ENCODE assay signal across 21 mouse cellular contexts in the genomic region with DNA sequence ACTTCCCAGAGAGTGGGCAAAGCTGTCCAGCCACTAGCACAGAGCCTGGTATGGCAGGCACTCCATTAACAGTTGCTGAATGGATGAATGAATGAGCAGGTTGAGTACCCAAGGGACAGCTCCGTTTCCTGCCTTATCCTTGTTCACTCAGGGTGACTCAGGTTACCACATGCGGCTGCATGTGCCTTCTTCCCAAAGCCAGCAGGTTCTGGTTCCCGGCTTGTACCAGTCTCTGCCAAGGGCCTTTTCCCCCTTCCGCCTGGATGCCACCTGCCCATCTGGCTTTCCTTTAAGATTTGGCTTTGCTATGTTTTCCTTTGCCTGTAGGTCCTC. TPM values are rescaled to one million over a fixed set of nuclear protein-coding genes. Genes with fewer than 3 reads are reported as not detected.
DNase-seq lines count a peak whose midpoint lies in the region; ATAC-seq and TF ChIP-seq lines count a peak whose summit lies in the region.
"Had no signal": no experiment of that assay in that cellular context is flagged by ENCODE, and none has a peak within 500 bp of the region (broad histone marks: within the 10 kb centered on the region; RNA-seq: fewer than 3 reads in every experiment).

No protein-coding gene starts in this region.

- no peaks in the 10 kb centered on the region for H3K36me3 ChIP-seq in hindbrain, postnatal 0 days (ENCODE audit: insufficient read depth, low read length)
- H3K36me3 ChIP-seq in hindbrain, embryonic 11.5 days (ENCODE audit: control insufficient read depth, insufficient read depth, low read length) = no peaks in the 10 kb centered on the region
- no peaks in the 10 kb centered on the region for H3K36me3 ChIP-seq in C2C12 (ENCODE audit: control insufficient read depth, insufficient read depth)
- no peaks in the 10 kb centered on the region for H3K36me3 ChIP-seq in forebrain, postnatal 0 days (ENCODE audit: insufficient read depth)
- H3K36me3 ChIP-seq: hindbrain, embryonic 10.5 days; limb, embryonic 10.5 days; neural tube, embryonic 13.5 days had no signal

- no peak for TF ChIP-seq CTCF in hindbrain, postnatal 0 days (IDR thresholded peaks at IDR 0.05; ENCODE audit: low read depth)
- no peak for TF ChIP-seq CTCF in C2C12 (IDR thresholded peaks at IDR 0.05; ENCODE audit: control insufficient read depth, insufficient read depth, insufficient read length)
- TF ChIP-seq CTCF in forebrain, postnatal 0 days (IDR thresholded peaks at IDR 0.05; ENCODE audit: low read depth) = no peak

- H3K27ac ChIP-seq in hindbrain, postnatal 0 days = no peak overlapping the region
- no peak overlapping the region for H3K27ac ChIP-seq in hindbrain, embryonic 11.5 days (ENCODE audit: low read depth, low read length)
- no peak overlapping the region for H3K27ac ChIP-seq in forebrain, postnatal 0 days (ENCODE audit: low read depth, low read length)
- H3K27ac ChIP-seq: forebrain, embryonic 13.5 days; limb, embryonic 10.5 days; liver, embryonic 13.5 days; lung, embryonic 15.5 days; neural tube, embryonic 13.5 days had no signal

- no peaks in the 10 kb centered on the region for H3K9me3 ChIP-seq in hindbrain, postnatal 0 days (ENCODE audit: low read length)
- H3K9me3 ChIP-seq in hindbrain, embryonic 11.5 days (ENCODE audit: control insufficient read depth, low read length) = no peaks in the 10 kb centered on the region
- H3K9me3 ChIP-seq in forebrain, postnatal 0 days (ENCODE audit: low read length) = no peaks in the 10 kb centered on the region
- H3K9me3 ChIP-seq: forebrain, embryonic 13.5 days; hindbrain, embryonic 10.5 days; limb, embryonic 10.5 days; liver, embryonic 13.5 days; lung, embryonic 15.5 days; neural tube, embryonic 13.5 days had no signal

- peak; percentile 10 for DNase-seq in hindbrain, postnatal 0 days (ENCODE audit: low spot score)
- DNase-seq in hindbrain, embryonic 11.5 days (ENCODE audit: low spot score) = no peak
- DNase-seq in cerebellum, adult 11-12 months = peak; percentile 84
- DNase-seq in cerebellum, postnatal 14 days = peak; percentile 36 to 61
- no peak for DNase-seq in forebrain, postnatal 0 days
- DNase-seq in gastrocnemius, postnatal 36 days = no peak
- no peak for DNase-seq in urinary bladder, adult 18-20 months (ENCODE audit: low spot score in 2 of 2)
- DNase-seq: gastrocnemius, postnatal 25 days; kidney, adult 9 months; kidney, postnatal 25 days; liver, embryonic 13.5 days; right cerebral cortex, postnatal 14 days; spleen, adult 18-20 months; thymus, adult 2 months had no signal

- H3K4me1 ChIP-seq in hindbrain, postnatal 0 days (ENCODE audit: insufficient read depth, low read length) = peaks cover 19% of the 10 kb centered on the region; the same call in 1 of the 2 replicates
- no peaks in the 10 kb centered on the region for H3K4me1 ChIP-seq in hindbrain, embryonic 11.5 days (replicated peaks; ENCODE audit: control insufficient read depth, insufficient read depth, low read length)
- H3K4me1 ChIP-seq in forebrain, postnatal 0 days (ENCODE audit: insufficient read depth) = 0 out of 2 replicates have a peak, but pooled peaks cover 8% of the 10 kb centered on the region
- H3K4me1 ChIP-seq: limb, embryonic 10.5 days had no signal

- intact Hi-C loops in gastrocnemius, postnatal 36 days (cut with DNase I) = no loop called here

- no peak overlapping the region for H3K4me3 ChIP-seq in hindbrain, postnatal 0 days (ENCODE audit: low read length)
- no peak overlapping the region for H3K4me3 ChIP-seq in hindbrain, embryonic 11.5 days (ENCODE audit: low read depth, low read length)
- no peak overlapping the region for H3K4me3 ChIP-seq in C2C12 (ENCODE audit: insufficient read depth, poor library complexity, severe bottlenecking)
- no peak overlapping the region for H3K4me3 ChIP-seq in forebrain, postnatal 0 days (ENCODE audit: low read depth, low read length)
- H3K4me3 ChIP-seq: forebrain, embryonic 13.5 days; hindbrain, embryonic 10.5 days; limb, embryonic 10.5 days; liver, embryonic 13.5 days; lung, embryonic 15.5 days; neural tube, embryonic 13.5 days had no signal

- no peak overlapping the region for H3K9ac ChIP-seq in hindbrain, postnatal 0 days (replicated peaks; ENCODE audit: low read length)
- H3K9ac ChIP-seq in hindbrain, embryonic 11.5 days (ENCODE audit: low read depth, low read length) = no peak overlapping the region
- no peak overlapping the region for H3K9ac ChIP-seq in forebrain, postnatal 0 days
- H3K9ac ChIP-seq: forebrain, embryonic 13.5 days; liver, embryonic 13.5 days; lung, embryonic 15.5 days; neural tube, embryonic 13.5 days had no signal

- no peaks in the 10 kb centered on the region for H3K79me2 ChIP-seq in C2C12 (ENCODE audit: control insufficient read depth, insufficient read depth)

- H3K4me2 ChIP-seq in hindbrain, postnatal 0 days (ENCODE audit: low read depth, low read length) = no peak overlapping the region
- H3K4me2 ChIP-seq in hindbrain, embryonic 11.5 days (replicated peaks; ENCODE audit: low read depth, low read length) = no peak overlapping the region
- no peak overlapping the region for H3K4me2 ChIP-seq in forebrain, postnatal 0 days (ENCODE audit: low read depth)
- H3K4me2 ChIP-seq: forebrain, embryonic 13.5 days; liver, embryonic 13.5 days; lung, embryonic 15.5 days; neural tube, embryonic 13.5 days had no signal

- ATAC-seq in hindbrain, postnatal 0 days = no peak
- no peak for ATAC-seq in hindbrain, embryonic 11.5 days (ENCODE audit: low FRiP score)
- ATAC-seq in forebrain, postnatal 0 days = no peak
- ATAC-seq: forebrain, embryonic 13.5 days; inflammation-experienced regulatory T-cells, adult 6 months had no signal

- H3K79me3 ChIP-seq in C2C12 (ENCODE audit: low read depth) = no peaks in the 10 kb centered on the region

- no peak overlapping the region for H3ac ChIP-seq in C2C12 (ENCODE audit: control insufficient read depth, insufficient read length, low read depth)

- no peaks in the 10 kb centered on the region for H3K27me3 ChIP-seq in hindbrain, postnatal 0 days (ENCODE audit: insufficient read depth, low read length)
- no peaks in the 10 kb centered on the region for H3K27me3 ChIP-seq in hindbrain, embryonic 11.5 days (ENCODE audit: control insufficient read depth, insufficient read depth, low read length)
- no peaks in the 10 kb centered on the region for H3K27me3 ChIP-seq in C2C12 (ENCODE audit: control insufficient read depth, insufficient read depth, insufficient read length)
- H3K27me3 ChIP-seq in forebrain, postnatal 0 days (ENCODE audit: insufficient read depth, low read length) = no peaks in the 10 kb centered on the region
- H3K27me3 ChIP-seq: forebrain, embryonic 13.5 days; liver, embryonic 13.5 days; lung, embryonic 15.5 days; neural tube, embryonic 13.5 days had no signal

- 50% methylated on average over 4 of the region's 4 CpGs for WGBS in hindbrain, postnatal 0 days
- 72% methylated on average over 4 of the region's 4 CpGs for WGBS in hindbrain, embryonic 11.5 days
- WGBS in forebrain, postnatal 0 days = 76% methylated on average over 4 of the region's 4 CpGs

TF ChIP-seq in C2C12, 6 proteins besides CTCF, POLR2A, EP300 and RAD21:
- no peak for TF ChIP-seq CEBPB (IDR thresholded peaks at IDR 0.05; ENCODE audit: low read depth)
- TF ChIP-seq MAX (IDR thresholded peaks at IDR 0.05) = peak; percentile 43
- TF ChIP-seq USF1 (IDR thresholded peaks at IDR 0.05; ENCODE audit: low read depth) = no peak
- peak; percentile 45 for TF ChIP-seq MYOD1 (IDR thresholded peaks at IDR 0.05; ENCODE audit: control insufficient read depth, insufficient read length, low read depth)
- TF ChIP-seq MYOG (IDR thresholded peaks at IDR 0.05; ENCODE audit: control insufficient read depth, extremely low read depth, insufficient read length) = no peak
- TF ChIP-seq FOSL1 (IDR thresholded peaks at IDR 0.05; ENCODE audit: insufficient read depth, low read length, poor library complexity, severe bottlenecking) = no peak
TF ChIP-seq in C2C12: peak in this region for 2.

RNA-seq across cellular contexts. Expression of a gene that starts 13.9 kb away (rescaled TPM):
- 39.3 and 53.4 TPM in 2 replicates for total RNA-seq in hindbrain, postnatal 0 days (2014; rRNA removed)
- polyA plus RNA-seq in hindbrain, postnatal 0 days (2015; fragmentation: Nextera tagmentation; extraction: Ambion mirVana) = 17.2 and 20.1 TPM in 2 replicates
- 8.1 and 8.7 TPM in 2 replicates for polyA plus RNA-seq in hindbrain, embryonic 11.5 days (2014; fragmentation: Nextera tagmentation; extraction: Ambion mirVana)
- 10.9 TPM for polyA plus RNA-seq in C2C12 (2012; fragmentation: generic; extraction: Trizol)
- total RNA-seq in forebrain, postnatal 0 days (2014; rRNA removed) = 17.3 and 24.5 TPM in 2 replicates
- polyA plus RNA-seq in forebrain, postnatal 0 days (2015; fragmentation: Nextera tagmentation; extraction: Ambion mirVana) = 11.0 and 12.2 TPM in 2 replicates
- 10 to 100 TPM; 39.2 to 44.1 TPM for total RNA-seq in gastrocnemius, postnatal 36 days (2021)

RNA-seq across cellular contexts. Expression of a gene that starts 17.1 kb away (rescaled TPM):
- 19.2 and 44.0 TPM in 2 replicates for total RNA-seq in hindbrain, postnatal 0 days (2014; rRNA removed)
- polyA plus RNA-seq in hindbrain, postnatal 0 days (2015; fragmentation: Nextera tagmentation; extraction: Ambion mirVana) = 9.2 and 10.5 TPM in 2 replicates
- polyA plus RNA-seq in hindbrain, embryonic 11.5 days (2014; fragmentation: Nextera tagmentation; extraction: Ambion mirVana) = 13.9 and 14.2 TPM in 2 replicates
- polyA plus RNA-seq in C2C12 (2012; fragmentation: generic; extraction: Trizol) = 21.6 TPM
- 14.3 and 15.8 TPM in 2 replicates for total RNA-seq in forebrain, postnatal 0 days (2014; rRNA removed)
- polyA plus RNA-seq in forebrain, postnatal 0 days (2015; fragmentation: Nextera tagmentation; extraction: Ambion mirVana) = 8.0 and 10.5 TPM in 2 replicates
- 10 to 100 TPM; 15.6 to 25.5 TPM for total RNA-seq in gastrocnemius, postnatal 36 days (2021)

RNA-seq across cellular contexts. Expression of a gene that starts 28.8 kb away (rescaled TPM):
- 16.9 and 49.3 TPM in 2 replicates for total RNA-seq in hindbrain, postnatal 0 days (2014; rRNA removed)
- polyA plus RNA-seq in hindbrain, postnatal 0 days (2015; fragmentation: Nextera tagmentation; extraction: Ambion mirVana) = 18.8 and 20.6 TPM in 2 replicates
- 10.2 and 10.7 TPM in 2 replicates for polyA plus RNA-seq in hindbrain, embryonic 11.5 days (2014; fragmentation: Nextera tagmentation; extraction: Ambion mirVana)
- polyA plus RNA-seq in C2C12 (2012; fragmentation: generic; extraction: Trizol) = 8.3 TPM
- total RNA-seq in forebrain, postnatal 0 days (2014; rRNA removed) = 35.3 and 51.9 TPM in 2 replicates
- polyA plus RNA-seq in forebrain, postnatal 0 days (2015; fragmentation: Nextera tagmentation; extraction: Ambion mirVana) = 13.9 and 21.6 TPM in 2 replicates
- total RNA-seq in gastrocnemius, postnatal 36 days (2021) = 1 to 10 TPM; 6.0 to 6.4 TPM

Comparison
In these comparisons a context has a peak if more than half of its experiments do, and no peak if none do; other contexts are left out.
1. DNase-seq: peak in hindbrain, postnatal 0 days (single experiment), cerebellum, adult 11-12 months (single experiment) and cerebellum, postnatal 14 days (2 of 2); none in hindbrain, embryonic 11.5 days (single experiment), forebrain, postnatal 0 days (single experiment), gastrocnemius, postnatal 36 days (0 of 2) and urinary bladder, adult 18-20 months (0 of 2).